Comparison of ENCODE assay signal across 26 mouse cellular contexts in genomic region chr5:35142910-35143309, GRCm38 (mm10). TPM values are rescaled to one million over a fixed set of nuclear protein-coding genes. Genes with fewer than 3 reads are reported as not detected.
DNase-seq lines count a peak whose midpoint lies in the region; ATAC-seq lines count a peak whose summit lies in the region.
"Had no signal": no experiment of that assay in that cellular context is flagged by ENCODE, and none has a peak within 500 bp of the region (broad histone marks: within the 10 kb centered on the region; RNA-seq: fewer than 3 reads in every experiment).

No protein-coding gene starts in this region.

- H3K9me3 ChIP-seq in hindbrain, embryonic 10.5 days, result no peaks in the 10 kb centered on the region
- no peaks in the 10 kb centered on the region for H3K9me3 ChIP-seq in hindbrain, embryonic 12.5 days (replicated peaks)
- H3K9me3 ChIP-seq: embryonic facial prominence, embryonic 13.5 days; forebrain, embryonic 13.5 days; heart, embryonic 12.5 days; heart, embryonic 15.5 days; hindbrain, embryonic 13.5 days; intestine, embryonic 15.5 days had no signal

- no peaks in the 10 kb centered on the region for H3K36me3 ChIP-seq in hindbrain, embryonic 10.5 days
- no peaks in the 10 kb centered on the region for H3K36me3 ChIP-seq in hindbrain, embryonic 12.5 days
- H3K36me3 ChIP-seq: embryonic facial prominence, embryonic 13.5 days; heart, embryonic 12.5 days; heart, embryonic 15.5 days; hindbrain, embryonic 13.5 days; intestine, embryonic 15.5 days had no signal

- no peak overlapping the region for H3K4me3 ChIP-seq in hindbrain, embryonic 10.5 days
- no peak overlapping the region for H3K4me3 ChIP-seq in hindbrain, embryonic 12.5 days
- H3K4me3 ChIP-seq: embryonic facial prominence, embryonic 13.5 days; erythroblast, embryonic 14.5 days; forebrain, embryonic 13.5 days; heart, embryonic 12.5 days; heart, embryonic 15.5 days; hindbrain, embryonic 13.5 days; intestine, embryonic 15.5 days had no signal

- 21% methylated on average over 1 of the region's 1 CpGs for WGBS in hindbrain, embryonic 10.5 days
- WGBS in hindbrain, embryonic 12.5 days, result 52% methylated on average over 1 of the region's 1 CpGs

- no peaks in the 10 kb centered on the region for H3K27me3 ChIP-seq in hindbrain, embryonic 10.5 days (ENCODE audit: insufficient read depth, poor library complexity, severe bottlenecking)
- 0 out of 2 replicates have a peak, but pooled peaks cover 2% of the 10 kb centered on the region for H3K27me3 ChIP-seq in hindbrain, embryonic 12.5 days
- H3K27me3 ChIP-seq: embryonic facial prominence, embryonic 13.5 days; forebrain, embryonic 13.5 days; heart, embryonic 12.5 days; heart, embryonic 15.5 days; intestine, embryonic 15.5 days had no signal

- no peak for ATAC-seq in hindbrain, embryonic 12.5 days (ENCODE audit: low FRiP score)
- peak; percentile 62 for ATAC-seq in common myeloid progenitor, adult 5-6 weeks (replicated peaks; ENCODE audit: low read depth, poor library complexity, severe bottlenecking)
- peak; percentile 52; the same call in 1 of the 2 replicates for ATAC-seq in megakaryocyte progenitor cell, adult 5-6 weeks (replicated peaks; ENCODE audit: poor library complexity)
- ATAC-seq: CD4-positive, CD25-positive, alpha-beta regulatory T cell, adult 4 months; forebrain, embryonic 13.5 days; forebrain, embryonic 16.5 days; hindbrain, embryonic 16.5 days; intestine, embryonic 15.5 days had no signal

- no peak overlapping the region for H3K4me2 ChIP-seq in hindbrain, embryonic 12.5 days (replicated peaks)
- H3K4me2 ChIP-seq: embryonic facial prominence, embryonic 13.5 days; forebrain, embryonic 13.5 days; heart, embryonic 12.5 days; heart, embryonic 15.5 days; hindbrain, embryonic 13.5 days; intestine, embryonic 15.5 days had no signal

- 0 out of 2 replicates have a peak overlapping the region, but pooled peaks have one; percentile 16 for H3K27ac ChIP-seq in hindbrain, embryonic 10.5 days
- no peak overlapping the region for H3K27ac ChIP-seq in hindbrain, embryonic 12.5 days
- H3K27ac ChIP-seq: embryonic facial prominence, embryonic 13.5 days; forebrain, embryonic 13.5 days; heart, embryonic 15.5 days; hindbrain, embryonic 13.5 days; intestine, embryonic 15.5 days had no signal

- H3K9ac ChIP-seq in hindbrain, embryonic 12.5 days, result no peak overlapping the region
- H3K9ac ChIP-seq: embryonic facial prominence, embryonic 13.5 days; forebrain, embryonic 13.5 days; heart, embryonic 12.5 days; heart, embryonic 15.5 days; hindbrain, embryonic 13.5 days; intestine, embryonic 15.5 days had no signal

- no peak for DNase-seq in hindbrain, embryonic 10.5 days (ENCODE audit: low spot score)
- DNase-seq in ovary, postnatal 36 days (ENCODE audit: low spot score), result no peak
- no peak for DNase-seq in urinary bladder, adult 18-20 months (ENCODE audit: low spot score in 2 of 2)
- DNase-seq: adrenal gland, adult 2 months; adrenal gland, postnatal 14 days; cerebellum, adult 11 months; cerebellum, adult 9-11 months; gastrocnemius, postnatal 10 days; gastrocnemius, postnatal 36 days; heart, adult 11 months; heart, postnatal 10 days; heart, postnatal 36 days; kidney, adult 11 months had no signal

- peaks cover 33% of the 10 kb centered on the region for H3K4me1 ChIP-seq in hindbrain, embryonic 10.5 days (replicated peaks)
- H3K4me1 ChIP-seq in hindbrain, embryonic 12.5 days, result peaks cover 35% of the 10 kb centered on the region

RNA-seq across cellular contexts. Expression of gene Lrpap1, which starts 37.3 kb away (rescaled TPM):
- 89.7 and 98.6 TPM in 2 replicates for polyA plus RNA-seq in hindbrain, embryonic 10.5 days (2016; fragmentation: Nextera tagmentation; extraction: Ambion mirVana)
- 115 and 129 TPM in 2 replicates for polyA plus RNA-seq in hindbrain, embryonic 12.5 days (2016; fragmentation: Nextera tagmentation; extraction: Ambion mirVana)
- 43.7 and 53.7 TPM in 2 replicates for total RNA-seq in common myeloid progenitor, adult 5-6 weeks (2017)
- total RNA-seq in megakaryocyte progenitor cell, adult 5-6 weeks (2015), result 32.4 and 41.8 TPM in 2 replicates
- 66.7 and 69.5 TPM in 2 replicates for total RNA-seq in megakaryocyte progenitor cell, adult 5-6 weeks (2017)
